Mouse (Mus musculus) testis, postnatal 14 days (tissue): ENCODE measurements around the gene Fam229a.

ENCODE experiments used
- DNase-seq: peaks from one replicate; pipeline ENCODE4 v3.0.0; 2021; ENCODE audit warnings: low spot score

Fam229a gene

DNA sequence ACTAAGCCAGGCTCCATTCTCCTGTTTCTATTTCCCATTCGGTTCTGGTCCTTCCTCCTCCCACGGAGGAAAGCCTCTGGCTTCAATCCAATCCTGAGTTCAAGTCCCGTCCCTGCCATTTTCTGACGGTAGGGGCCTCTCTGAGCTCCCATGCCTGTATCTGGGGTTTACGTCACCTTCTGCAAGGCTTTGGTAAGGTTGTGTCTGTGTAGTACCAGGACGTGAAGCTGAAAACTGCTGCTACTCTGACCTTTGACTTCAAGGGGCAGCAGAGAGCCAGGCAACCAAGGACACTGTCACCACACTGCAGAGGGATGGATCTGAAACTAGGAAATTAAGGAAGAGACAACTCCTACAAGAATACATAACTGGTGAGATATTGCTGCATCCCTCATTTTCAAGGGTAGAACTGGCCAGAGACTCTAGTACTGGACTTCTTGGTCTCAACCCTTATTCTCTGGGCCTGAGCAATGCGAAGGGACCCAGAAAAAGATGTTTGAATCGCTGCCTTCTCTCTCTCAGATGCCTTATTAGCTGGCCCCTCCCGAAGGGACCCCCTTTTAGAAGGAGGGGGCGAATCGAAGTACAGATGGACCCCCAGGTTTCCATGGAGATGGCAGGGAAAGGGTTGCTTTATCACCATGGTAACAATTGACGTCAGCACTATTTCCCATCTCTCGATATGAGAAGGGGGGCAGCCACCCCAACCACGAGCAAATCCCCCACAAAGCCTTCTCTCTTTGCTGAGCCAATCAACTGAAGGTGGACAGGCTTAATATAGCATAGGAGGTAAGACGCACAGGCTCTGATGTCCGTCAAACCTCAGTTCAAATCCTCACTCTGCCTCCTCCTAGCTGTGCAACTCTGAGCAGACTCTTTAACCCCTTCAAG is 4.9 kb downstream of the Fam229a start:
- DNase-seq, result no peak

DNA sequence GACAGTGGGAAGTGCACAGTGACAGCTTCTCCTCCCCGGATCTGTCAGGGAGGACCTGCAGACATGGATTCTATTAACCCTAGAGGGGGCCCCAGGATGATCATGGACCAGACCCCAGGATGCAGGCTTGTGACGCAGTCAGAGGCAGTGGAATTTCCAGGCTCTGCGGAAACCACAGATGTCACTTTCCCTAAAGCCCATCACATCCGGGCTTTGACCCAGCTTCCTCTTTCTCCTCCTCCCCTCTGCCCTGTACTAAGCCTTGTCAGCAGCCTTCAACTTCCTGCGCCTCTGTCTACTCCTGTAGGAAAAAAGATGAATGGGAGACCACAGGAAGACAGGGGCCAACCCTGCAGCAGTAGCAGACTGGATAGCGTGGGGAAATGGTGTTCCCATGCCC is 5.6 kb downstream of the Fam229a start:
- no peak for DNase-seq

DNA sequence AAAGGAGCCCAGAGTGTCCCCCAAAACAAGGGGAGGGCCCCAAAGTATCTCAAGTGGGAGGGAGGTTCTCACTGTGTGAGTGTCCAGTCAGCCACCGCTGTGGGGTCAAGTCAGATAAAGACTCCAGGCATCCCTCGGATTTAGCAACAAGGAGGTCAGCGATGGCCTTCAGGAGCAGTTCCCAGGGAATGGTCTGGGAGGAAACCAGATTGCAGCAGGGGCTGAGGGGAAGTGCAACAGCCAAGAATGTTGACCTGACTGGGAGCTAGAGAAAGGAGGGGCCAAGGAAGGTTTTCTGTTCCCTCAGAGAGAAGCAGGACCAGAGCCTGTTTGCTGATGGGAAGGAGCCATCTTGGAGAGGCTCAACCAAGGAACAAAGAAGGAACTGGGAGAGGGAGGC is 8.0 kb downstream of the Fam229a start:
- peak; percentile 75 for DNase-seq

DNA sequence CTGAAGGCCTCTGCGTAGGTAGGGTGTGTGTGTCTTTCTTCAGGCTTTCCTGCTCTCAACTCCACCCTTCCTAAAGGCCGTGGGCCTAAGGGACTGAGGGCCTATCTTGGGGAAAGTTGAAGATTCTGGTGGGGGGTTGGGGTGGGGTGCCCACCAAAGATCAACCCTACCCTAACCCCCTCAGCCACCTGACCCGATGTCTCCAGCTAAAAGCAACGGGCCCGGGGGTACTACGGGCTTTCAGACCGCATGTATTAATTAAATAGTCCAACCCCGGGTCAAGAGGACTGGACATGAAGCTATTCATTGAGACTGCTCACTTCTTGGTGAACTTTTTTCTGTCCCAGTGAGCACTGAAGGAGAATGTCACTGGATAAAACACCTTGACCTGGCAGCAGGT is 9.0 kb downstream of the Fam229a start:
- no peak for DNase-seq

DNA sequence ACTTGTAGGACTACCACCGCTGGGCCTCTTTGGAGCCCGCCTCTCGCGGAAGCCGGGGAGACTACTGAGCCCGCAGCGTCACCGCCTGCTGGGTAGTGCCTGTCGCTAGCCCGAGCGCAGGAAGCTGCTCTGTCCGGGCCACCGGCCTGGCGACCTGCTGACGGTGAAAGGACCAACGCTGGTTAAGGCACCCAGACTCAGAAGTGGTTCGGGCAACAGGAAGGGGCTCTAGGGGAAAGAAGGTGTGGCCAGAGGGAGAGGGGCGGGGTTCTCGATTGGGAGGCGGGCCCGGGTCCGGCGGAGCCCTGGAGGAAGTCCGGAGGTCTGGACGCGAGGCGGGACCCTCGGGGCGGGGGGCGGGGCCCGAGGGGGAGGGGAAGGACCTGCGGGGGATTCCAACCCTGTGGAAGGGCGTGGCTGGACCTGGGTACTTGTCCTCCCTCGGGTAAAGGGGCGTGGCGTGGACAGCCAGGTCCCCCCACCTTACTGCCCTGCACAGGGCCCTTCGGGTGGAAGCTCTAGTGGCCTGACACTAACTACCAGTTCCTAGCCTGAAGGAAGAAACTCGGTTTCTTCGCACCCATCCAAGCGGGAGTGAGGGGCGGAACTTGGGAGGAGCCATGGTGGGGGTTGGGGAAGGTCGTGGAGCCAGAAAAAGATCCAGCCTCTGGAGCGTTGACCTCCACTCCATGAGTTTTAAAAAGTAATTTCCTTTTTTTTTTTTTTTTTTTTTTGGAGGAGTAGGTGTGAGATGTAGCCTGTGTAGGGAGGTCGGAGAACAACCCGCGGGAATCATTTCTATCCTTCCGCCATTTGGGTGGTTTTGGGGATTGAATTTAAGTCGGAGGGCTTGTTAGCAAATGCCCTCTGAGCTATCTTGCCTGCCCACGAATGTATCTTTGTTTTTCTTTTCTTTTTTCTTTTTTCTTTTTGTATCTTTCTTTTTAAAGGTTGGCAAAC is 9.9 kb downstream of the Fam229a start:
- peak; percentile 91 for DNase-seq

DNA sequence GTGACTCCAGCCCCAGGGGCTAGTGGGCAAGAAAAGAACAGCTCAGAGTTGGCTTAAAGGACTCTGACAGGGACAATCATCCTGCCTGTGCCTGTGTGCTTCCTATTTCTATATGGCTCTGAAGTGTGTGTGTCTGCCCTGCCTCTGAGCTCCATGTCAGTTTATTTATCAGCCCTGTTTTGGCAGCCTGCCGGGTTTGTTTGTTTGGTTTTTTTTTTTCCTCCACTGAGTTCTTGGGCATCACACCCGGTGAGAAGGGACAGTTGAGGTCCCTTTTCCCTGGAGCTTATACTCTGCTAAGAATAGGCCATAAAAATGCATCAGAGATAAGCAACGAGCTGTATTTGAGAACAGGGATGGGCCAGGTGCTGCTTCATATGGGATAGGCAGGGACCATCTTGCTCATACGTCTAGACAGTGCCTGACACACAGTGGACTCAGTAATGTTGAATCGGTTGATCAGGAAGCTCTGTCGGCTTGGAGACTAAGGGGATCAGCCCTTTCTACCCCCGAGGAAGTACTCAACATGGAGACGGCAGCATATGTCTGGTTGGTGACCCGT is 11.4 kb downstream of the Fam229a start:
- DNase-seq, result no peak

DNA sequence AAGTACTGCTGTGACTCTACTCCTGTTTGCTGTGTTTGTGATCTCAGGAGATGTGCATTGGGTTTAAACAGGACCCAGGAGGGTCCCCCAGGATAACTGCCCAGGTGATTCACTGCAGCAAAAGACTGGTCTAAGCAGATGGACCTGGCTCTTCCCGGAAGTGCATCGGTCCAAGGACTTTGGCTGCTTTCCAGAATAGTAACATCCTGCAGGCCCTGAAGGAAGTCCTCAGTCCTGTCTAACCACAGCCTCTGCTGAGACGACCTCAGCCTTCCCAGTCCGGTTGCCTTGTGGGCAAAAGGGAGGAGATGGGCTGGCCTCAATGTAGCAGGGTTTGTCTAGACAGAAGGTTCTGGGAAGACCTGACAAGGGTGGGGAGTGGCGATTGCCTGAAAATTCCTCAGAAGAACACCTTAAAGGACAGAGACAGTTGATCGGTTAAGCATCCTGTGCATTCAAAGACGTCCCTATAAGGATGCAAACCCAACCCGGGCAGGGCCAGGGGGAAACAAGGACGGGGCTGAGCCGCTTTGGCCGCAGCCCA is 12.0 kb downstream of the Fam229a start:
- no peak for DNase-seq

DNA sequence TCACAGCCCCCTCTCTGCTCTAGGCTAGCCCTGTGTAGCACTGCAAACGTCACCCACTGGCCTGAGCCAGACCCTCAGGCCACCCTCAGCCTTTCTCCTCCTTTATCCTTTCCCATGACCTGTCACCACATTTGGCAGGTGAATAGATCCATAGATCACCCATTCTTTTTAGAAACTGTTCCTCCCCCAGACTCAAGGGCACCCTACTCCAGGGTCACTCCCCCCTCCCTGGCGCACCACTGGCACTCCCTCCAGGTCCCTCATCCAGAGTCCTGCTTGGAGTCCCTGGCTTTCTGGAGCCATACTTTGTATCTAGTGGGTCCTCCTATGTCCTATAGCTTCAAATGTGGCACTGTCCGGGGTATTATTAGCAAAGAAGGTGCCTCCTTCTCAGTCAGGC is 14.5 kb downstream of the Fam229a start:
- DNase-seq, result no peak

DNA sequence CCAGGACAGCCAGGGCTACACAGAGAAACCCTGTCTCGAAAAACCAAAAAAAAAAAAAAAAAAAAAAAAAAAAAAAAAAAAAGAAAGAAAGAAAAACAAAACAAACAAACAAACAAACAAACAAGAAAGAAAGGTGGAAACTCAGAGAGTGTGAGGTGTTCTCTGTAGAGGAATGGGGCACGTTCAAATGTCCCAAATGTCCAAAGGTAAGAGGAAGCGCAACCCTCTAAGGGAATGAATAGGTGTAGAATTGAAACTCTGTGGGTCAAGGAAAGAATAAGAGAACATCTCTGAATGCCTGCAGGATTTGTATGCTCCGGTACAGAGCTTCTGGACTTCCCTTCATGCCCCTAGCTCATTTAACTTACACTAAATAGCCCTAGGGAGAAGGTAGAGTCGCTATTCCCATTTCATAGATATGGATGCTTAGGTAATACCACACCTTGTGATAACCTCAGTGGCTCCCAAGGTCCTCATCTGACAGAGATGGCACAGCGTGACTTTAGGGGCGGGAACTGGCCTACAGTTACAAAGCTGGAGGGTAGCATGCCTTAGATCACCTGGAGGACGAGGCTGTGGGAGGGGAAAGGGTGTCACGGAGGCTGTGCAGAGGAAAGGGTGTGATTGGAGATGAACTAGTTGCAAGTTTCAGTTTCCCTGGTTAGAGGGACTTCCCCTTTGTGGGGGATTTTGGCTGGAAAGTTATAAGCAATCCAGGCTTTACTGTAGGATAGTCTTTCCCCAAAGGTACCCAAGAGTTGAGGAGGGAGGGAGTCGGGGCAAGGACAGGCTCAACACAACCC is 16.6 kb downstream of the Fam229a start:
- DNase-seq, result no peak

DNA sequence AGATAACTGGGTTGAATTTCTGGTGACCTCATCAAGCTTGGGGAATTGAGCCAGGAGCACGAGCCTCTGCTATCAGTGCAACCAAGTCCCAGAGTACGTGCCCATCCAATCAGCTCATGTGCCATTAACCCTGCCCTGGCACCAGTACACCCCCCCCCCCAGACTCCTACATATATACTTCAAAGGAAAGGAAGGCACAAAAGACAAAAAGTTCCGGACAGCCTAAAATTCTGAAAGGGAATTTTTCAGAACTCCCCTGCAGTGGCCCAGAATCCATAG is 17.2 kb downstream of the Fam229a start:
- no peak for DNase-seq

DNA sequence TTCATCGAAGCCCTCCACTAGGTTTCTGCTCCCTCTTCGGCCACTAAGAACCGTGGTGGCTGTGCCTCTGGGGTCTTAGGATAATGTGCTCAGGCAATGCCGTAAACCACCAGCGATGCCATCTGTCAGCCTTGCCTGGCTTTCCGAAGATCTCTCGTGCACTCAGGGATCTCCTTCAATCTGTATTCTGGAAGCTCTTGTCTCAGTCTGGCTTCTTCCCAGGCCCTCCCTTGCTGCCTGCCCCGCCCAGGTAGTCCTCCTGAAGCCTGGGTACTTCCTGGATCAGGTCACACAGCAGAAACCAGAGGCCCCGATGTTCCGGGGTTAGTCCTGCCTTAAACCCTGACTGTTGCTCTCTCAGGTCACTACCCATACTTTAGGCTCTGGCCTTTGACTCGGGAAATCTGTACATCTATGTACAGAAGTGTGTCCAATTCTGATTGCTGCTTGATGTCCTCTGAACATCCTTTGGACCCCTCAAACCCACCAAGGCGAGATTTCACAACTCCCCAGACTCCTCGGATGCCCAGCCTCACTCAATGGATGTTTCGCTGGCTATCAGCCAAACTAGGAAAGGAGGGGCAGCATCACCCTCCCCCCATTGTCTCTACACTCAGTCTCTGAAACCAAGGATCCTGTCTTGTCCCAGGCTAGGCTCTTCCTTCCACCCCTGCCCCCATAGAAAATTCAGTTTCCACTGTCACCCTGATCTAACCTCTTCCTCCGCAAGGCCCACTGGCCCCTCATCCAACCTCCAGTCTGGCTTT is 18.0 kb downstream of the Fam229a start:
- no peak for DNase-seq

DNA sequence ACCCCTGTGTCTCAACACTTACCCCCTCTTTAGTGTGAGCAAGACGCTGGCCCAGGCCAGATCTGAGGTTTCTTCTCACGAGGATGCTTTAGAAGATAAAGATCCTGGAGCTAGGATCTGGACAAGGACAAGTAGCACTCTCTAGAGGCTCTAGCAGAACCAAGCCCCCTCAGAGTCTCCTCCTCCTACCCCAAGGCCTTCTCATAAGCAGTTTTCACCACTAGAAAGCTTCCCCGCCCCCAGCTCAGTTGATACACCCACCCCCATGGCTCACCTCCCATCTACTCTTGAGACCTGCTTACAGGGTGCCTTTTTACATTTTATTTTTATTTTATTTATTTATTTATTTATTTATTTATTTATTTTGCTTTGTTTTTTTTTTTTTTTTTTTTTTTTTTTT is 18.7 kb downstream of the Fam229a start:
- DNase-seq, result no peak

DNA sequence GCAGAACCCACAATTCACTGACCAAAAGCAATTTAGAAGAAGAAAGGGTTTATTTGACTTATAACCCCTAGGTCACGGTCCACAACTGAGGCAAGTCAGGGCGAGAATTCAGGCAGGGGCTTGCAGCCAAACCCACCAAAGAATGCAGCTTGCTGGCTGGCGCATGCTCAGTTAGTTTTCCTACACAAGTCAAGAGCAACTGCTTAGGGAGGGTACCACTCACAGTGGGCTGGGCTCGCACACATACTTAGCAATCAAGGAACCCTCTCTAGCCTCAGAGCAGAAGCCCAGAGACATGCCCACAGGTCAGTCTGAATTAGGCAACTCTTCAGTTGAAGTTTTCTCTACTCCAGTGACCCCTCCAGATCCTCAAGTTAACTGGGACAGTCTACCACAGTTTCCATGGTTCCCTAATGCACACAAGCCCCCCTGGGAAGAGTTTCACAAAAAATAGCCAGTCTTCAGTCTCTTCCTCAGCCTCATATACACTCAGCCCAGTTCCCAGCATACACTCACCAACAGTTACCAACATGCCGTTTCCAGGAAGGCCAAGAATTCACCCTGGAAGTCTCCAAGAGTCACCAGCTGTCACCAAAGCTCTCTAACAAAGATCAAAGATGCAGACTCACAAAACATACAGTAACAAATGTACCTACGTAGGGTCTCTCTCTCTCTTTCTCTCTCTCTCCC is 19.9 kb downstream of the Fam229a start:
- no peak for DNase-seq

DNA sequence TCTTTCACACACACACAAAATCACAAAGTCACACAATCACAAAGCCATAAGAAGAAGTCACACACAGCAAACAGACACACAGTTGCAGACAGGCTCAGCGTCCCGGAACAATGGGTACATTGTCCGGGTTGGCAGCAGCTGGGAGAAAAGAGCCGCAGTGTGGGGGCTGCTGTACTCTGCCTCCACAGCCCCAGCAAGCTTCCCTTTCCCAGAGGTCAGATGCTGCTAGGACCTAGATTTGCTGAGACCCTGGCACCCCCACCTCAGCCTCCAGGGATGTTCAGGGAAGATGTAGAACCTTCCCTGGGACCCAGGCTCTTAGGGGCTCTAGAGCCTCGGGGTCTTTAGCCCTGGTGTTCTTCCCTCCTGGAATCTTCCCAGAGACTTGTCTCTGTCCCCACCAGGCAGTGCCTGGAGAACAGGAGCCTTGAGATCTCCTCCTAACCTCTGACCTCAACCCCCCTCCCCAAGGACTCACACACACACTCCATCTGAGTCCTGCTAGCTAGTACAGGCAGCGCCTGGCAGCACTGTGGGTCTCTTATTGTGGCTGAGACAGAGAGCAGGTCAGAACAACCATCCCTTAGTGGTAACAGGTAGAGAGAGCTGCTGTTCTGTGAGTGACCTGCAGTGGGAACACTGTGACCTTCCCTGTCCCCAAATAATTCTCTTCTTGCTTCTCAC is 20.6 kb downstream of the Fam229a start:
- peak; percentile 60 for DNase-seq

DNA sequence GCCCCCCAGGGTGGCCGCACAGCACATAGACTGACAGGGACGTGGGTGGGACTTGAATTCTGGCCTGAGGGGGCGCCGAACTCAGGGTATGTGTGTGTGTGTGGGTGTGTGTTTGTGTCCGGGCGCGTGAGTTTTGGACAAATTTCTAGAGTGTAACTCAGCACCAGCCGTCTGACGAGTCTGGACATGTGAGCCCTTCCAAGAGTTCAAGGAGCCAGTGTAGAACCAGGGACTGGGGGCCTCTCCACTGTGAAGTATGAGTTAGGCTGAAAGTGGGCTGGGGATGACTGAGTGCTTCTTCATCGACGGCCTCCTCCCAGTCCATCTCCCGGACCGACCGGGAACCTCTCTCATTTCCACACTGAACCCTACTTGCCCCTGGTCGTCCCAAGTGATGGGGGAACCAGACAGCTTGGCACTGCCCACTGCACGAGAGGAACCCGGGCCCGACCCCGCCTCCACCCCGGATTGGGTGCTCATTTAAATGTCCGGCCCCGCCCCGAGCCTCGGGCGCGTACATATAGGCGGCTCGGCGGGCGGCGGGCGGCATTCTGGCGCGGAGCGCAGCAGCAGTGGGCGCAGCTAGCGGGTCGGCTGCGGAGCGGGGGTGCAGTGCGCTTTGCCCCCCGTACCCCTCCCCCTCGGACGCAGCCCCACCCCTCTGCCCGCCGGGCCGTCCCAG is 22.2 kb downstream of the Fam229a start, which contains the start of gene Marcksl1:
Gene Marcksl1, plus strand, starts transcription at position 496 of the 682 bp plus-strand sequence.
- peak; percentile 92 for DNase-seq

DNA sequence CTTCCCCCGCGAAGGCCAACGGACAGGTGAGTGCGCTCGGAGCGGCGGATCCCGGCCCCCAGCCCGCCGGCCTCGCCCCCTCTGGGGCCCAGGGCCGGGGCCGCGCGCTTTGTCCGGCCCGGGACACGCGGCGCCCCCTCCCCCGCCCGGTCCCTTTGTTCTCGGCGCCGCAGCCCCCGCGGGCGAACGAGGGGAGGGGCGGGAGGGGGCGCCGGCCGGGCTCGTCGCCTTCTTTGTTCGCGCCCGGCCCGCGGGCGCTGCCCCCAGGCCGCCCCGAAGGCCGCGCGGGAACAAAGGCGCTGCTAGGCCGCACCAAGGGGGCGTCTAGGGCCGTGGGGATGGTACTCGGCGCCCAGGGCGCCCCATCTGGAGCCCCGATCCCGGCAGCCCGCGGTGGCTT is 22.9 kb downstream of the Fam229a start:
- DNase-seq, result no peak

DNA sequence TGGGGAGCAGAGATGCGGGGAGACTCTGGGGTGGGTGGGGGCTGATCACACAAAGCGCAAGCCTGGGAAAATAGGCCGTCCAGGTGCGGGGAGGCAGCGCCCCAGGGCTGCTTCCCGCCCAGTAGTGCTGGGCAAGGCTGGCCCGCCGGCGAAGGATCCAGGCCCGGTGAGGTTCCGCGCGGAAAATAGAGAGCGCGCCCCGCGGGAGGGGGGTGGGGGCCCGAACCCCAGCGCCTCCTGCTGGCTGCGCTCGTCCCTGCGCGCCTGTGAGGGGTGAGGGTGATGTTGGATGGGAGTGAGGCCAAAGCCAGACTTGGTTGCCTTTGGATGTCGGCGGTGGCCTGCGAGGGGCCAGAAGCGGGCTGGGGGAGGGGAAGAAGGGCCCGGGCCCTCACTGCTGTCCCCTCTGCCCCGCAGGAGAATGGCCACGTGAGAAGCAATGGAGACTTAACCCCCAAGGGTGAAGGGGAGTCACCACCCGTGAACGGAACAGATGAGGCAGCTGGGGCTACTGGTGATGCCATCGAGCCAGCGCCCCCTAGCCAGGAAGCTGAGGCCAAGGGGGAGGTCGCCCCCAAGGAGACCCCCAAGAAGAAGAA is 23.4 kb downstream of the Fam229a start:
- peak; percentile 58 for DNase-seq

DNA sequence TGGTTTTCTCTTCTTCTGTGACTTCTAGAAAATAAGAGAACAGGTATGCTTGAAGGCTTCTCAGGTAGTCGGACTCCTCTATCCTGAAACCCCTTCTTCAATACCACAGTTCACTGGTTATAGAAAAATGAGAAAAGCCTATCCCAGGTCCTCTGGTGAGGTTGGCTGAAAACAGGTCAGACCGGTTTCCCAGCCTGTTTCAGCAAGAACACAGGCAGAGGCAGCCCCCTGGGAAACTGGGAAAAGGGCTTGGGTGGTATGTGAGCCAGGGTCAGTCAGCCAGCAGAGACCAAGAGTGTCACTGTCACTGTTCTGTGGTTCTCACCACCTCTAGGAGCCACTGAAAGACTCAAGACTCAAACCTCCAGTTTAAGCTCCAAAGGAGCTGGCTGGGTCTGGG is 25.9 kb downstream of the Fam229a start:
- DNase-seq, result no peak

DNA sequence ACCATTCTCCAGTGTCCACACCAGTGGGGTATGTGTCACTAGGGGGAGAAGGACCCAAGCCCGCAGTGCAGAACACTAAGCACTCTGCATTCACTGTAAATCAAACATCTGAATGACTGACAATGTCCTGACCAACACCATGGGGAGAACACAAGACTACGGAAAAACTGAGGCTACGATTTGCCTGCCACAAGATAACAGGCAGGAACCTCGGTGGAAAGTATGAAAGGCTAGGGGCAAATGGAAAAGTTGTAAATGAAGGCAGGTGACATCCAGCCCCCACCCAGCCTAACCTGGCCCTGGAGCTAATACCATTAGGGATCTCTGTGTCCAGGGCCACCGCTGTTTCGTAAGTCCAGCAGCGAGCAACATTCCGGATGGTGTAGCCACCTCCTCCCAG is 27.5 kb downstream of the Fam229a start:
- no peak for DNase-seq
